In the genomic region with DNA sequence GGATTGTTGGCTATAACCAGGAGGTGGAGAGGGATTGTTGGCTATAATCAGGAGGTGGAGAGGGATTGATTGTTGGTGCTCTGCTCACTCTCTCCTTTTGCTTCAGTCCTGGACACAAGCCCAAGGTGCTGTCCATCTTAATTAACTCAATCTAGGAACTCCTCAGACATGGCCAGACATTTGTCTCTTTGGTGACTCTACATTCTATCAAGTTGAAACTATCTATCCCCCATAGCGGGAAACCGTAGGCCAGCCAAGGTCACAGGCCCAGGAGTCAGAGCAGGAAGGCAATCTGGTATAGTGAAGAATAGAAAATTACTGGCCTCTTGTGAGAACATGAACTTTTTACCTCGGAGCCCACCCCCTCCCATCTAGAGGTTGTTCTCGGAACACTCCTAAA, we compare ENCODE assay signal across 16 mouse cellular contexts. TPM values are rescaled to one million over a fixed set of nuclear protein-coding genes. Genes with fewer than 3 reads are reported as not detected.
DNase-seq lines count a peak whose midpoint lies in the region; ATAC-seq and TF ChIP-seq lines count a peak whose summit lies in the region.
"Had no signal": no experiment of that assay in that cellular context is flagged by ENCODE, and none has a peak within 500 bp of the region (broad histone marks: within the 10 kb centered on the region; RNA-seq: fewer than 3 reads in every experiment).

No protein-coding gene starts in this region.

- 87% methylated on average over 3 of the region's 4 CpGs for WGBS in forebrain, embryonic 11.5 days
- WGBS in forebrain, embryonic 15.5 days, result 88% methylated on average over 4 of the region's 4 CpGs
- WGBS in liver, embryonic 11.5 days, result 92% methylated on average over 3 of the region's 4 CpGs
- WGBS in liver, embryonic 12.5 days (ENCODE audit: insufficient replicate concordance), result 77% methylated on average over 4 of the region's 4 CpGs
- 55% methylated on average over 4 of the region's 4 CpGs for WGBS in kidney, embryonic 15.5 days
- 80% methylated on average over 3 of the region's 4 CpGs for WGBS in stomach, postnatal 0 days

- H3K4me3 ChIP-seq in forebrain, embryonic 11.5 days (ENCODE audit: low read depth, low read length), result no peak overlapping the region
- H3K4me3 ChIP-seq in forebrain, embryonic 15.5 days, result no peak overlapping the region
- H3K4me3 ChIP-seq in liver, embryonic 11.5 days (ENCODE audit: low read depth, low read length), result no peak overlapping the region
- H3K4me3 ChIP-seq in liver, embryonic 12.5 days, result no peak overlapping the region
- no peak overlapping the region for H3K4me3 ChIP-seq in kidney, embryonic 15.5 days (replicated peaks)
- H3K4me3 ChIP-seq in stomach, postnatal 0 days (ENCODE audit: low read depth, low read length), result no peak overlapping the region
- H3K4me3 ChIP-seq: embryonic facial prominence, embryonic 15.5 days; hindbrain, embryonic 13.5 days; liver, embryonic 15.5 days had no signal

- H3K4me1 ChIP-seq in forebrain, embryonic 11.5 days (replicated peaks; ENCODE audit: control insufficient read depth, insufficient read depth, low read length), result no peaks in the 10 kb centered on the region
- no peaks in the 10 kb centered on the region for H3K4me1 ChIP-seq in forebrain, embryonic 15.5 days
- peaks cover 8% of the 10 kb centered on the region for H3K4me1 ChIP-seq in liver, embryonic 11.5 days (replicated peaks; ENCODE audit: control insufficient read depth, insufficient read depth, low read length)
- peaks cover 26% of the 10 kb centered on the region for H3K4me1 ChIP-seq in liver, embryonic 12.5 days
- peaks cover 18% of the 10 kb centered on the region for H3K4me1 ChIP-seq in kidney, embryonic 15.5 days
- H3K4me1 ChIP-seq in stomach, postnatal 0 days (replicated peaks; ENCODE audit: control insufficient read depth, insufficient read depth), result no peaks in the 10 kb centered on the region

- H3K27me3 ChIP-seq in forebrain, embryonic 11.5 days (ENCODE audit: control insufficient read depth, insufficient read depth, low read length), result no peaks in the 10 kb centered on the region
- H3K27me3 ChIP-seq in forebrain, embryonic 15.5 days, result no peaks in the 10 kb centered on the region
- no peaks in the 10 kb centered on the region for H3K27me3 ChIP-seq in liver, embryonic 11.5 days (replicated peaks; ENCODE audit: control insufficient read depth, insufficient read depth, low read length)
- H3K27me3 ChIP-seq in liver, embryonic 12.5 days (replicated peaks), result no peaks in the 10 kb centered on the region
- H3K27me3 ChIP-seq in kidney, embryonic 15.5 days, result no peaks in the 10 kb centered on the region
- H3K27me3 ChIP-seq in stomach, postnatal 0 days (ENCODE audit: control insufficient read depth, insufficient read depth, low read length), result no peaks in the 10 kb centered on the region
- H3K27me3 ChIP-seq: embryonic facial prominence, embryonic 15.5 days; liver, embryonic 15.5 days had no signal

- no peak overlapping the region for H3K9ac ChIP-seq in forebrain, embryonic 11.5 days (ENCODE audit: low read length)
- H3K9ac ChIP-seq in forebrain, embryonic 15.5 days (replicated peaks), result no peak overlapping the region
- H3K9ac ChIP-seq in liver, embryonic 11.5 days (ENCODE audit: low read depth, low read length), result no peak overlapping the region
- no peak overlapping the region for H3K9ac ChIP-seq in liver, embryonic 12.5 days
- no peak overlapping the region for H3K9ac ChIP-seq in kidney, embryonic 15.5 days
- H3K9ac ChIP-seq in stomach, postnatal 0 days (ENCODE audit: low read length), result no peak overlapping the region
- H3K9ac ChIP-seq: embryonic facial prominence, embryonic 15.5 days; hindbrain, embryonic 13.5 days; liver, embryonic 15.5 days had no signal

- no peaks in the 10 kb centered on the region for H3K36me3 ChIP-seq in forebrain, embryonic 11.5 days (ENCODE audit: control insufficient read depth, insufficient read depth, low read length)
- no peaks in the 10 kb centered on the region for H3K36me3 ChIP-seq in forebrain, embryonic 15.5 days
- H3K36me3 ChIP-seq in liver, embryonic 11.5 days (ENCODE audit: control insufficient read depth, insufficient read depth, low read length), result no peaks in the 10 kb centered on the region
- no peaks in the 10 kb centered on the region for H3K36me3 ChIP-seq in liver, embryonic 12.5 days
- no peaks in the 10 kb centered on the region for H3K36me3 ChIP-seq in kidney, embryonic 15.5 days
- H3K36me3 ChIP-seq in stomach, postnatal 0 days (ENCODE audit: control insufficient read depth, insufficient read depth, low read length), result no peaks in the 10 kb centered on the region
- H3K36me3 ChIP-seq: embryonic facial prominence, embryonic 15.5 days; hindbrain, embryonic 13.5 days; liver, embryonic 15.5 days had no signal

- H3K9me3 ChIP-seq in forebrain, embryonic 11.5 days (ENCODE audit: control insufficient read depth, low read length), result no peaks in the 10 kb centered on the region
- H3K9me3 ChIP-seq in forebrain, embryonic 15.5 days, result no peaks in the 10 kb centered on the region
- no peaks in the 10 kb centered on the region for H3K9me3 ChIP-seq in liver, embryonic 11.5 days (ENCODE audit: control insufficient read depth, low read length)
- no peaks in the 10 kb centered on the region for H3K9me3 ChIP-seq in liver, embryonic 12.5 days (replicated peaks)
- H3K9me3 ChIP-seq in kidney, embryonic 15.5 days (replicated peaks), result no peaks in the 10 kb centered on the region
- no peaks in the 10 kb centered on the region for H3K9me3 ChIP-seq in stomach, postnatal 0 days (ENCODE audit: control insufficient read depth, low read length)
- H3K9me3 ChIP-seq: embryonic facial prominence, embryonic 15.5 days; hindbrain, embryonic 13.5 days; liver, embryonic 15.5 days had no signal

- no peak for ATAC-seq in forebrain, embryonic 11.5 days (replicated peaks; ENCODE audit: low FRiP score)
- no peak for ATAC-seq in forebrain, embryonic 15.5 days (replicated peaks)
- ATAC-seq in liver, embryonic 11.5 days (replicated peaks; ENCODE audit: low FRiP score), result no peak
- no peak for ATAC-seq in liver, embryonic 12.5 days
- no peak for ATAC-seq in kidney, embryonic 15.5 days (replicated peaks; ENCODE audit: low FRiP score)
- ATAC-seq in stomach, postnatal 0 days (ENCODE audit: low FRiP score, low TSS enrichment), result no peak; the same call in 1 of the 2 replicates
- ATAC-seq: activated CD4-positive, CD25-positive, alpha-beta regulatory T cell, adult 4 months; forebrain, embryonic 16.5 days; midbrain, embryonic 16.5 days had no signal

- H3K4me2 ChIP-seq in forebrain, embryonic 11.5 days (ENCODE audit: low read depth, low read length, severe bottlenecking), result no peak overlapping the region
- no peak overlapping the region for H3K4me2 ChIP-seq in forebrain, embryonic 15.5 days (replicated peaks)
- no peak overlapping the region for H3K4me2 ChIP-seq in liver, embryonic 11.5 days
- H3K4me2 ChIP-seq in liver, embryonic 12.5 days, result no peak overlapping the region
- H3K4me2 ChIP-seq in kidney, embryonic 15.5 days, result no peak overlapping the region
- no peak overlapping the region for H3K4me2 ChIP-seq in stomach, postnatal 0 days (replicated peaks; ENCODE audit: low read depth)
- H3K4me2 ChIP-seq: embryonic facial prominence, embryonic 15.5 days; hindbrain, embryonic 13.5 days; liver, embryonic 15.5 days had no signal

- no peak for TF ChIP-seq CTCF in stomach, postnatal 0 days (IDR thresholded peaks at IDR 0.05; ENCODE audit: low read depth)

- DNase-seq in forebrain, embryonic 11.5 days (ENCODE audit: low spot score), result peak; percentile 10
- peak; percentile 26 for DNase-seq in liver, embryonic 11.5 days (ENCODE audit: low spot score)
- DNase-seq in stomach, postnatal 0 days (ENCODE audit: low spot score), result peak; percentile 15
- DNase-seq in ovary, adult 18-20 months (ENCODE audit: low spot score), result no peak
- no peak for DNase-seq in layer of hippocampus, adult 18-20 months (ENCODE audit: low spot score in 2 of 2)
- DNase-seq: cerebellum, postnatal 14 days; gastrocnemius, postnatal 10 days had no signal

- no peak for TF ChIP-seq EP300 in stomach, postnatal 0 days (optimal IDR thresholded peaks at IDR 0.05)

- no peak overlapping the region for H3K27ac ChIP-seq in forebrain, embryonic 11.5 days (ENCODE audit: low read depth, low read length)
- H3K27ac ChIP-seq in forebrain, embryonic 15.5 days (replicated peaks), result no peak overlapping the region
- H3K27ac ChIP-seq in liver, embryonic 11.5 days (ENCODE audit: low read depth, low read length), result no peak overlapping the region
- no peak overlapping the region for H3K27ac ChIP-seq in liver, embryonic 12.5 days
- H3K27ac ChIP-seq in kidney, embryonic 15.5 days, result peak overlapping the region; percentile 73; the same call in 1 of the 2 replicates
- peak overlapping the region; percentile 53; the same call in 1 of the 2 replicates for H3K27ac ChIP-seq in stomach, postnatal 0 days (replicated peaks)
- H3K27ac ChIP-seq: embryonic facial prominence, embryonic 15.5 days; hindbrain, embryonic 13.5 days had no signal

RNA-seq across cellular contexts. Expression of a gene that starts 8.1 kb away (rescaled TPM):
- 251 and 275 TPM in 2 replicates for polyA plus RNA-seq in forebrain, embryonic 11.5 days (2014; fragmentation: Nextera tagmentation; extraction: Ambion mirVana)
- polyA plus RNA-seq in forebrain, embryonic 15.5 days (2015; fragmentation: Nextera tagmentation; extraction: Ambion mirVana), result 322 and 334 TPM in 2 replicates
- polyA plus RNA-seq in liver, embryonic 11.5 days (2014; fragmentation: Nextera tagmentation; extraction: Ambion mirVana), result 432 and 467 TPM in 2 replicates
- 368 and 383 TPM in 2 replicates for polyA plus RNA-seq in liver, embryonic 12.5 days (2016; fragmentation: Nextera tagmentation; extraction: Ambion mirVana)
- polyA plus RNA-seq in kidney, embryonic 15.5 days (2015; fragmentation: Nextera tagmentation; extraction: Ambion mirVana), result 428 and 459 TPM in 2 replicates
- 514 and 516 TPM in 2 replicates for polyA plus RNA-seq in stomach, postnatal 0 days (2015; fragmentation: Nextera tagmentation; extraction: Ambion mirVana)
- 100 to 1,000 TPM; 206 to 215 TPM for total RNA-seq in layer of hippocampus, adult 18-20 months (2021)

RNA-seq across cellular contexts. Expression of a gene that starts 17.8 kb away (rescaled TPM):
- 2.5 and 3.6 TPM in 2 replicates for polyA plus RNA-seq in forebrain, embryonic 11.5 days (2014; fragmentation: Nextera tagmentation; extraction: Ambion mirVana)
- polyA plus RNA-seq in forebrain, embryonic 15.5 days (2015; fragmentation: Nextera tagmentation; extraction: Ambion mirVana), result 1.9 and 2.7 TPM in 2 replicates
- 6.8 and 7.0 TPM in 2 replicates for polyA plus RNA-seq in liver, embryonic 11.5 days (2014; fragmentation: Nextera tagmentation; extraction: Ambion mirVana)
- polyA plus RNA-seq in liver, embryonic 12.5 days (2016; fragmentation: Nextera tagmentation; extraction: Ambion mirVana), result 8.0 and 8.1 TPM in 2 replicates
- polyA plus RNA-seq in kidney, embryonic 15.5 days (2015; fragmentation: Nextera tagmentation; extraction: Ambion mirVana), result 12.9 and 18.6 TPM in 2 replicates
- 5.5 TPM in 2 replicates for polyA plus RNA-seq in stomach, postnatal 0 days (2015; fragmentation: Nextera tagmentation; extraction: Ambion mirVana)
- 10 to 100 TPM; 57.5 to 64.1 TPM for total RNA-seq in layer of hippocampus, adult 18-20 months (2021)

RNA-seq across cellular contexts. Expression of a gene that starts 23.5 kb away (rescaled TPM):
- polyA plus RNA-seq in forebrain, embryonic 11.5 days (2014; fragmentation: Nextera tagmentation; extraction: Ambion mirVana), result 236 and 244 TPM in 2 replicates
- 292 and 313 TPM in 2 replicates for polyA plus RNA-seq in forebrain, embryonic 15.5 days (2015; fragmentation: Nextera tagmentation; extraction: Ambion mirVana)
- polyA plus RNA-seq in liver, embryonic 11.5 days (2014; fragmentation: Nextera tagmentation; extraction: Ambion mirVana), result 218 and 233 TPM in 2 replicates
- polyA plus RNA-seq in liver, embryonic 12.5 days (2016; fragmentation: Nextera tagmentation; extraction: Ambion mirVana), result 193 and 196 TPM in 2 replicates
- polyA plus RNA-seq in kidney, embryonic 15.5 days (2015; fragmentation: Nextera tagmentation; extraction: Ambion mirVana), result 296 and 297 TPM in 2 replicates
- polyA plus RNA-seq in stomach, postnatal 0 days (2015; fragmentation: Nextera tagmentation; extraction: Ambion mirVana), result 286 and 296 TPM in 2 replicates
- 100 to 1,000 TPM; 149 to 152 TPM for total RNA-seq in layer of hippocampus, adult 18-20 months (2021)

RNA-seq across cellular contexts. Expression of a gene that starts 23.5 kb away (rescaled TPM):
- 5.0 and 5.4 TPM in 2 replicates for polyA plus RNA-seq in forebrain, embryonic 11.5 days (2014; fragmentation: Nextera tagmentation; extraction: Ambion mirVana)
- polyA plus RNA-seq in forebrain, embryonic 15.5 days (2015; fragmentation: Nextera tagmentation; extraction: Ambion mirVana), result 1.4 and 1.5 TPM in 2 replicates
- polyA plus RNA-seq in liver, embryonic 11.5 days (2014; fragmentation: Nextera tagmentation; extraction: Ambion mirVana), result 34.0 and 35.4 TPM in 2 replicates
- polyA plus RNA-seq in liver, embryonic 12.5 days (2016; fragmentation: Nextera tagmentation; extraction: Ambion mirVana), result 39.1 and 42.8 TPM in 2 replicates
- polyA plus RNA-seq in kidney, embryonic 15.5 days (2015; fragmentation: Nextera tagmentation; extraction: Ambion mirVana), result 11.0 and 12.0 TPM in 2 replicates
- 6.2 and 6.3 TPM in 2 replicates for polyA plus RNA-seq in stomach, postnatal 0 days (2015; fragmentation: Nextera tagmentation; extraction: Ambion mirVana)
- under 1 TPM; 0.25 to 0.52 TPM for total RNA-seq in layer of hippocampus, adult 18-20 months (2021)

RNA-seq across cellular contexts. Expression of a gene that starts 23.5 kb away (rescaled TPM):
- 23.5 and 24.9 TPM in 2 replicates for polyA plus RNA-seq in forebrain, embryonic 11.5 days (2014; fragmentation: Nextera tagmentation; extraction: Ambion mirVana)
- 23.2 and 23.9 TPM in 2 replicates for polyA plus RNA-seq in forebrain, embryonic 15.5 days (2015; fragmentation: Nextera tagmentation; extraction: Ambion mirVana)
- polyA plus RNA-seq in liver, embryonic 11.5 days (2014; fragmentation: Nextera tagmentation; extraction: Ambion mirVana), result 33.7 and 37.2 TPM in 2 replicates
- polyA plus RNA-seq in liver, embryonic 12.5 days (2016; fragmentation: Nextera tagmentation; extraction: Ambion mirVana), result 36.5 and 40.8 TPM in 2 replicates
- polyA plus RNA-seq in kidney, embryonic 15.5 days (2015; fragmentation: Nextera tagmentation; extraction: Ambion mirVana), result 61.1 and 61.7 TPM in 2 replicates
- 83.1 and 88.9 TPM in 2 replicates for polyA plus RNA-seq in stomach, postnatal 0 days (2015; fragmentation: Nextera tagmentation; extraction: Ambion mirVana)
- 10 to 100 TPM; 33.5 to 40.5 TPM for total RNA-seq in layer of hippocampus, adult 18-20 months (2021)

Comparison
In these comparisons a context has a peak if more than half of its experiments do, and no peak if none do; other contexts are left out.
1. DNase-seq: peak in forebrain, embryonic 11.5 days (single experiment), liver, embryonic 11.5 days (single experiment) and stomach, postnatal 0 days (single experiment); none in ovary, adult 18-20 months (single experiment) and layer of hippocampus, adult 18-20 months (0 of 2).
2. H3K27ac ChIP-seq: peak in kidney, embryonic 15.5 days (single experiment) and stomach, postnatal 0 days (single experiment); none in forebrain, embryonic 11.5 days (single experiment), forebrain, embryonic 15.5 days (single experiment), liver, embryonic 11.5 days (single experiment) and liver, embryonic 12.5 days (single experiment).